Mouse (Mus musculus) embryonic facial prominence, embryonic 13.5 days (tissue): ENCODE results near the gene Smcr8. TPM values are rescaled to one million over a fixed set of nuclear protein-coding genes. Genes with fewer than 3 reads are reported as not detected.

Source experiments
- ATAC-seq: fragments of 200-750 bp; cut with Nextera tagmentation; 2 replicates; pipeline ENCODE4 v1.8.0; 2017; ENCODE audit warnings: low read depth; ENCODE audit not compliant: insufficient number of reproducible peaks, insufficient read depth, low FRiP score, low TSS enrichment
- H3K27ac ChIP-seq: fragments of 300-500 bp; sonication (generic); 2 replicates; pipeline ENCODE4 v1.5.1; 2015; ENCODE audit warnings: moderate library complexity, mild to moderate bottlenecking, inconsistent platforms
- H3K27me3 ChIP-seq: fragments of 300-500 bp; sonication (generic); 2 replicates; pipeline ENCODE4 v1.6.1; 2015; ENCODE audit warnings: mild to moderate bottlenecking, inconsistent platforms
- H3K36me3 ChIP-seq: fragments of 300-500 bp; sonication (generic); 2 replicates; pipeline ENCODE4 v1.6.1; 2015; ENCODE audit warnings: mild to moderate bottlenecking, inconsistent platforms
- H3K4me1 ChIP-seq: fragments of 300-500 bp; sonication (generic); 2 replicates; pipeline ENCODE4 v1.6.1; 2015; ENCODE audit warnings: inconsistent platforms
- H3K4me2 ChIP-seq: fragments of 300-500 bp; sonication (generic); 2 replicates; pipeline ENCODE4 v1.6.1; 2015; ENCODE audit warnings: moderate library complexity, mild to moderate bottlenecking, inconsistent platforms
- H3K4me3 ChIP-seq: fragments of 300-500 bp; sonication (generic); 2 replicates; pipeline ENCODE4 v1.5.1; 2015; ENCODE audit warnings: mild to moderate bottlenecking, inconsistent platforms
- H3K9ac ChIP-seq: fragments of 300-500 bp; sonication (generic); 2 replicates; pipeline ENCODE4 v1.6.1; 2015; ENCODE audit warnings: mild to moderate bottlenecking, inconsistent platforms
- H3K9me3 ChIP-seq: fragments of 300-500 bp; sonication (generic); 2 replicates; pipeline ENCODE4 v1.6.1; 2016; ENCODE audit warnings: inconsistent platforms
- WGBS: fragments of 180-500 bp; shearing (Covaris S2); methylation state at CpG from one replicate; pipeline ENCODE4 v1.1.7; 2015; ENCODE audit warnings: mixed read lengths; 5-methylcytosine and 5-hydroxymethylcytosine counted together
- polyA plus RNA-seq: library from polyadenylated mRNA; unstranded; fragments of >200 nt; fragmentation: Nextera tagmentation; extraction: Ambion mirVana; gene quantifications from 2 replicates; pipeline ENCODE4 v1.2.1, GENCODE M21; 2015

Gene Smcr8
- polyA plus RNA-seq, 1 experiment from 2014 or later, result 6.2 TPM

GRCm38 (mm10) chr11:60766969-60767368, 10.4 kb upstream of the Smcr8 start:
- WGBS, result 84% methylated on average over 4 of the region's 4 CpGs

DNA sequence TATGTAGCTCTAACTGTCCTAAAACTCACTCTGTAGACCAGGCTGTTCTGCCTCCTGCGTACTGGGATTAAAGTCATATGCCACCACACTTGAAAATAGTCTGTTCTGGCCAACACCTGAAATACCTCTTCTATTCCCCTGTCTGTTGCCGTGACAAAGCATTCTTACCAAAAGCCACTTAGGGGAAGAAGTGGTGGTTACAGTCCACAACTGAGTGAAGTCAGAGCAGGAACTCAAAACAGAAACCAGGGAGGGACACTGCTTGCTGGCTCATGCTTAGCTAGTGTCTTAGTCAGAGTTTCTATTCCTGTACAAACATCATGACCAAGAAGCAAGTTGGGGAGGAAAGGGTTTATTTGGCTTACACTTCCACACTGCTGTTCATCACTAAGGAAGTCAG, 8.0 kb upstream of the Smcr8 start:
- Histone ChIP-seq H3K36me3 (peaks cover 9% of the 10 kb centered on the region), H3K4me1 (0 out of 2 replicates have a peak, but pooled peaks cover 3% of the 10 kb centered on the region), H3K9ac (no peak overlapping the region), H3K4me2 (no peak overlapping the region), H3K27me3 (no peaks in the 10 kb centered on the region), H3K4me3 (no peak overlapping the region), H3K27ac (no peak overlapping the region), H3K9me3 (no peaks in the 10 kb centered on the region)
- 80% methylated on average over 2 of the region's 2 CpGs for WGBS
- no peak for ATAC-seq

More at GRCm38 (mm10) chr11:60766969-60767368, 10.4 kb upstream of the Smcr8 start:
- peaks cover 23% of the 10 kb centered on the region for H3K36me3 ChIP-seq
- H3K27ac ChIP-seq, result no peak overlapping the region
- H3K9me3 ChIP-seq, result no peaks in the 10 kb centered on the region
- no peaks in the 10 kb centered on the region for H3K27me3 ChIP-seq
- ATAC-seq, result no peak
- H3K4me3 ChIP-seq, result no peak overlapping the region
- no peaks in the 10 kb centered on the region for H3K4me1 ChIP-seq
- H3K9ac ChIP-seq, result no peak overlapping the region
- H3K4me2 ChIP-seq, result no peak overlapping the region

- Histone ChIP-seq H3K4me1 (peaks cover 14% of the 10 kb centered on the region), H3K36me3 (no peaks in the 10 kb centered on the region), H3K4me3 (no peak overlapping the region), H3K9me3 (no peaks in the 10 kb centered on the region), H3K27me3 (no peaks in the 10 kb centered on the region), H3K27ac (no peak overlapping the region), H3K9ac (no peak overlapping the region), H3K4me2 (no peak overlapping the region)
- ATAC-seq, result no peak
- WGBS, result 76% methylated on average over 3 of the region's 3 CpGs
These were observed 6.5 kb upstream of the Smcr8 start for GRCm38 (mm10) chr11:60770776-60771175.

DNA sequence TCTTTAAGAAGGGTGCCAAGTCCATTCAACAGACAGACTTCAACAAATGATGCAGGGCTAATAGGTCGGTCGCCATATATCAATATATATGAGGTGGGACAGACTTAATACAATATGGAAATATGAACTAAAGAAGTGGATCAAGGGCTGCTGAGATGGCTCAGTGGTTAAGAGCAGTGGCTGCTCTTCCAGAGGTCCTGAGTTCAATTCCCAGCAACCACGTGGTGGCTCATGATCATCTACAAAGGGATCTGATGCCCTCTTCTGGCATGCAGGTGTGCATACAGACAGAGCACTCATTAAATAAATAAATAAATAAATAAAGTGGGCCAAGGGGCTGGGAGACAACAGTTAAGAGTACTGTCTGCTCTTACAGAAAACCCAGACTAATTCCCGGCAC, 5.2 kb upstream of the Smcr8 start:
- 86% methylated on average over 4 of the region's 4 CpGs for whole genome bisulfite sequencing
- H3K9me3 ChIP-seq, result no peaks in the 10 kb centered on the region
- H3K4me2 ChIP-seq, result no peak overlapping the region
- peaks cover 19% of the 10 kb centered on the region for H3K4me1 ChIP-seq
- ATAC-seq, result no peak
- no peaks in the 10 kb centered on the region for H3K36me3 ChIP-seq
- H3K9ac ChIP-seq, result no peak overlapping the region
- no peak overlapping the region for H3K27ac ChIP-seq
- H3K27me3 ChIP-seq, result no peaks in the 10 kb centered on the region
- H3K4me3 ChIP-seq, result no peak overlapping the region

DNA sequence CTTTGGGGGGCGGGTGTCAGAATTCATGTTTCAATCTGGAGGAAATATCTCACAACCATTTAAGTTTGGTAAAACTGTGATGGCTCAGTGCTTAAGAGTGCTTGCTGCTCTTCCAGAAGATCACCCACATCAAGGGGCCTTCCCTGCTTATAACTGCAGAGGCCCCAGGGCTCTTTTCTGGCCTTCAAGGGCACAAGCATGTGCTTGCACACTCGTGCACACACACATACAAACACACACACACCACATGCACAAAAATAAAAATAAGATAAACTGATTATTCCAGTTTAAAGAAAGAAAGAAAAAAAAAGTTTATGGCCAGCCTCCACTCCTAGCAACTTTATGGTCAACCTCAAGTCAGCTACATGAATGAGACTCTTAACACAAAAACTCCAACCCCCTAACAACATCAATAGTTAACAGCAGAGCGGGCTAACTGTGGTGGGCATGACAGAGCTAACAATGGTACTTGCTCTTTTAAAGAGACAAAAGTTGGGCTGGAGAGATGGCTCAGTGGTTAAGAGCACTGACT, 3.1 kb upstream of the Smcr8 start:
- H3K9ac ChIP-seq, result no peak overlapping the region
- no peak for ATAC-seq
- no peaks in the 10 kb centered on the region for H3K9me3 ChIP-seq
- H3K27me3 ChIP-seq, result no peaks in the 10 kb centered on the region
- no peak overlapping the region for H3K4me3 ChIP-seq
- H3K4me2 ChIP-seq, result no peak overlapping the region
- H3K27ac ChIP-seq, result no peak overlapping the region
- WGBS, result 81% methylated on average over 3 of the region's 3 CpGs
- H3K4me1 ChIP-seq, result peaks cover 34% of the 10 kb centered on the region
- H3K36me3 ChIP-seq, result peaks cover 6% of the 10 kb centered on the region

DNA sequence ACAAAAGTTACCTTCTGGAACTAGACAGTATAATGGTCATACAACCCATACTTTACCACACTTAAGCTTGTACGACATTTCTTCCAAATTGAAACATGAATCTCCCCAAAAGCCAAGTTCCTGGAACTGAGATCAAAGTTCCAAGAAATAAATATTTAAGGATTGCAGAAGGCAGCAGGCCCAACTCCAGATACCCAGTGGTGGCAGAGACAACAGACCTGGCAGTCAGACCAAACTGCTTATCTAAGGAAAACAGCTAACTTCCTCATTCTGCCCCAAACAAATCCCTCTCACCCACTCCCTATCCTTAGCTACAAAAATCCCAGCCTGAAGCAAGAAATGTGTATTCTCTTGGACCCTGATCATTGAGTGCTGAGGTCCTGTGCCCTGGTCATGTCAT, 2.5 kb upstream of the Smcr8 start:
- no peak overlapping the region for H3K27ac ChIP-seq
- H3K4me3 ChIP-seq, result peak overlapping the region; percentile 64; the same call in 1 of the 2 replicates
- H3K36me3 ChIP-seq, result peaks cover 13% of the 10 kb centered on the region
- no peak for ATAC-seq
- WGBS, result 68% methylated on average over 1 of the region's 1 CpGs
- H3K4me1 ChIP-seq, result peaks cover 40% of the 10 kb centered on the region
- H3K4me2 ChIP-seq, result peak overlapping the region; percentile 73
- H3K9me3 ChIP-seq, result no peaks in the 10 kb centered on the region
- no peak overlapping the region; the same call in 1 of the 2 replicates for H3K9ac ChIP-seq
- no peaks in the 10 kb centered on the region for H3K27me3 ChIP-seq

GRCm38 (mm10) chr11:60775578-60775977, 1.7 kb upstream of the Smcr8 start:
- Histone ChIP-seq H3K27ac (no peak overlapping the region), H3K4me3 (peak overlapping the region; percentile 64), H3K9ac (peak overlapping the region; percentile 86), H3K9me3 (no peaks in the 10 kb centered on the region), H3K27me3 (no peaks in the 10 kb centered on the region), H3K36me3 (peaks cover 20% of the 10 kb centered on the region), H3K4me2 (peak overlapping the region; percentile 73), H3K4me1 (peaks cover 47% of the 10 kb centered on the region)
- ATAC-seq, result no peak
- WGBS, result 46% methylated on average over 6 of the region's 6 CpGs

DNA sequence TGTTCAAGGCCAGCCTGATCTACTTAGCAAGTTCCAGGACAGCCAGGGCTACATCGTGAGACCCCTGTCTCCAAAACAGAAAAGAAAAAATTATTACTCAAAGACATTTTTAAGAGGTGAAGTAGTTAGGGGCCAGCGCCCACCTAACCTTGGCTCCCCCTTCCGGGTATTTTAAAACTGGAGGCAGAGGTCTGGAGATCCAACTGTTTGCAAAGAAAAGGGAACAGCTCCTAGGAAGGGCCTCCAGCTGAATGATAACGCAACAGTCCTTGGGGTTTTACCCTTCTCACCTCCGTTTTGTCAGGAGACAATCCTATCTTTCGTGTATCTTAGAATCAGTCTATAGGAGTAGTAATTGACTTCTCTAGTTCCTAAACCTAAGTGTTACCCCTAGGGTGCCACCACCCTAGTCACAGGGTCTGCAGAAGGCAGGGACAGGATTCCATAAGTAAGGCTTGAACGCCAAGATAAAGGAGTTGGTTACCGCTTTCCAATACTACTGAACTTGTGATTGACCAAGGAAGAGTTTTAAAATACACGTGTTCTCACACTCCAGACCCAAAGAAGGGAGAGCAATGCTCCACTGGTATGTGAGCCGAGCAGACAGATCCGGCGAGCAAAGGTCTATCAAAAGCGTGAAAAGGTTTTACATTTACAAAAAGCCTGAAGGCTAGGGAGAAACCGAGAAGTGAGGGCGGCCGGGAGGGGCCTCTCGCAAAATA, 1.1 kb upstream of the Smcr8 start:
- no peak for ATAC-seq
- Histone ChIP-seq H3K4me2 (peak overlapping the region; percentile 73), H3K36me3 (peaks cover 27% of the 10 kb centered on the region), H3K27ac (peak overlapping the region; percentile 92), H3K27me3 (no peaks in the 10 kb centered on the region), H3K9me3 (no peaks in the 10 kb centered on the region), H3K4me1 (peaks cover 54% of the 10 kb centered on the region), H3K9ac (peak overlapping the region; percentile 86), H3K4me3 (peak overlapping the region; percentile 64)
- 4% methylated on average over 17 of the region's 17 CpGs for WGBS

DNA sequence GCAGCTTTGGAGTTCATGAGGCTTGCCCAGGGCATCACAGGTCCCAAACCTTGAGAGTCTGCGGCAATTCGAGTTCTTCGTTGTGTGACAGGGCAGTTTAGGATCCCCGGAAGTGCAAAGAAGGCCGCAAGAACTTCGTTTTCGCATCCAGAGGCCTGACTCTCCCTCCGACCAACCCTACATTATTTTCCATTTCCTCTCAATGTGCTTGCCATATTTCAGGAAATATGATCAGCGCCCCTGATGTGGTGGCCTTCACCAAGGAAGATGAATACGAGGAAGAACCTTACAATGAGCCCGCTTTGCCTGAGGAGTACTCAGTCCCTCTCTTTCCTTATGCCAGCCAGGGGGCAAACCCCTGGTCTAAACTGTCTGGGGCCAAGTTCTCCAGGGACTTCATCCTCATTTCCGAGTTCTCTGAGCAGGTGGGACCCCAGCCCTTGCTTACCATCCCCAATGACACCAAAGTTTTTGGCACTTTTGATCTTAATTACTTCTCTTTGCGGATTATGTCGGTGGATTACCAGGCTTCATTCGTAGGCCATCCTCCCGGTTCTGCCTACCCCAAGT, 562 bp downstream of the Smcr8 start:
- H3K4me2 ChIP-seq, result peak overlapping the region; percentile 73
- 28% methylated on average over 16 of the region's 16 CpGs for WGBS
- H3K9ac ChIP-seq, result peak overlapping the region; percentile 86
- H3K27ac ChIP-seq, result peak overlapping the region; percentile 92; the same call in 1 of the 2 replicates
- H3K9me3 ChIP-seq, result no peaks in the 10 kb centered on the region
- H3K27me3 ChIP-seq, result no peaks in the 10 kb centered on the region
- peaks cover 40% of the 10 kb centered on the region for H3K36me3 ChIP-seq
- ATAC-seq, result no peak
- peak overlapping the region; percentile 64 for H3K4me3 ChIP-seq
- H3K4me1 ChIP-seq, result peaks cover 67% of the 10 kb centered on the region

- Histone ChIP-seq H3K4me1 (peaks cover 64% of the 10 kb centered on the region), H3K9ac (peak overlapping the region; percentile 44; the same call in 1 of the 2 replicates), H3K9me3 (no peaks in the 10 kb centered on the region), H3K27me3 (no peaks in the 10 kb centered on the region), H3K27ac (no peak overlapping the region), H3K4me3 (peak overlapping the region; percentile 18), H3K4me2 (peak overlapping the region; percentile 52), H3K36me3 (peaks cover 58% of the 10 kb centered on the region)
- 91% methylated on average over 10 of the region's 10 CpGs for WGBS
- no peak for ATAC-seq
These were observed 2.4 kb downstream of the Smcr8 start for GRCm38 (mm10) chr11:60779673-60780189.

GRCm38 (mm10) chr11:60784179-60784922, 7.0 kb downstream of the Smcr8 start:
- no peak for ATAC-seq
- no peaks in the 10 kb centered on the region for H3K9me3 ChIP-seq
- no peak overlapping the region for H3K9ac ChIP-seq

More at GRCm38 (mm10) chr11:60784179-60784922, 7.0 kb downstream of the Smcr8 start:
- H3K4me2 ChIP-seq, result no peak overlapping the region
- H3K4me1 ChIP-seq, result peaks cover 32% of the 10 kb centered on the region
- WGBS, result 94% methylated on average over 8 of the region's 8 CpGs
- H3K36me3 ChIP-seq, result peaks cover 95% of the 10 kb centered on the region
- no peak overlapping the region for H3K4me3 ChIP-seq
- H3K27ac ChIP-seq, result no peak overlapping the region
- H3K27me3 ChIP-seq, result no peaks in the 10 kb centered on the region
